Mouse (Mus musculus): ENCODE results near the gene Hmx1.

Gene Hmx1

GRCm38 (mm10) chr5:35388491-35389111 lies at the start of gene Hmx1:
Gene Hmx1, plus strand, starts transcription at chr5:35389108.
- peak; percentile 89 for DNase-seq (ENCODE audit: low spot score)

GRCm38 (mm10) chr5:35345084-35345483 lies 43.8 kb upstream of the Hmx1 start:
- no peak for DNase-seq (ENCODE audit: low spot score)

- DNase-seq (ENCODE audit: low spot score), result peak; percentile 40
Observed at GRCm38 (mm10) chr5:35348794-35349193, 40.1 kb upstream of the Hmx1 start.

GRCm38 (mm10) chr5:35357544-35358440 lies 31.1 kb upstream of the Hmx1 start:
- no peak for DNase-seq (ENCODE audit: low spot score)

GRCm38 (mm10) chr5:35361570-35362284 lies 27.2 kb upstream of the Hmx1 start:
- peak; percentile 80 for DNase-seq (ENCODE audit: low spot score)

DNA sequence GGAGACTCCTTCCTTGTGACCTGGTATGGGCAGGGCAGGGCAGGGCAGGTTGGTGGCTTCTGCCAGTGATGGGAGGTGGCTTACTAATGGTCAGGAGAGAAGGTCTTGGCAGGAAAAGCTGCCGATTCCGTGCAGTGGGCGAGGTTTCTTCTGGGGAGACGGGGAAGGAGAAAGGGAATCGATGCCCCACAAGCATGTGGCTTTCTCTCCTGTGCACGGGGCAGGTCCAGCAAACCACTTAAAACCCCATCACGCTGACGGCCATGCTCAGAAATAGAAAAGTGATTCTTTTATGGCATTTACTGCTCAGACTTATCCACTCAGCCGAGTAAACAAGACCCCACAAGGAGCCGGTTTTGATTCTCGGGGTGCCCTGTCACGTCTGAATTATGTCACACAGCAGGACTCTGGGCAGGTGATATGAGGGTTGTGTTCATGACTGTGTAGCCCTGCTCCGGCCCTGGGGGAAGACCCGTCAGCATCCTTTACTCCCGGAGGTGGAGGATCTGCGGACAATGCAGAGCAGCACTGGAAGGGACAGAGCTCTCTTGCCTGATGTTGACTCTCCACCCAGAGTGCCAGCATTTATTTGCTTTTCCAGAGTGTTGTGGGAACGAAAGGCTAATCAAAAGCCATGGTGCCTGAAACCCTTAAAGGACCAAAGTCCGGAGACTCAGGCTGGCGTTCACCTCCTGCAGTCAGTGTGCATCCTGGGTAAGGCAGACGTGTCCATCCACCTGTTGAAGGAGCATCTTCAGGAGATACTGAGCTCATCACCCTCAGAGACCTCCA lies 22.5 kb upstream of the Hmx1 start:
- no peak for DNase-seq (ENCODE audit: low spot score)

GRCm38 (mm10) chr5:35368916-35369315 lies 20.0 kb upstream of the Hmx1 start:
- DNase-seq (ENCODE audit: low spot score), result no peak

DNA sequence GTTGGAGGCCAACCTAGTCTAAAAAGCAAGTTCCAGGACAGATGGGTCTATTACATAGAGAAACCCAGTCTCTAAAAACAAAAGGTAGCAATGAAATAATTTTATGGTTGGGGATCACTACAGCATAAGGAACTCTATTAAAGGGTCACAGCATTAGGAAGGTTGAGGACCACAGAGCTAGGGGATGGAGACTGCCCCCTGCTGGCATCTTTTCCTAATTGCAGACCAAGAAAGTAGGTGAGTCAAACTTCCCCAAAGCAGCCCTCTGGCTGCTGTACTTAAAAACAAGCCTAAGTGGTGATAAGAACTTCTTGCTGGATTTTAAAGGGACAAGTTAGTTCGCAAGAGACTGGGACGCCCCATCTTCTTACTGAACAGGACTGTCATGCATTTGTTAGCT lies 9.8 kb upstream of the Hmx1 start:
- no peak for DNase-seq (ENCODE audit: low spot score)

DNA sequence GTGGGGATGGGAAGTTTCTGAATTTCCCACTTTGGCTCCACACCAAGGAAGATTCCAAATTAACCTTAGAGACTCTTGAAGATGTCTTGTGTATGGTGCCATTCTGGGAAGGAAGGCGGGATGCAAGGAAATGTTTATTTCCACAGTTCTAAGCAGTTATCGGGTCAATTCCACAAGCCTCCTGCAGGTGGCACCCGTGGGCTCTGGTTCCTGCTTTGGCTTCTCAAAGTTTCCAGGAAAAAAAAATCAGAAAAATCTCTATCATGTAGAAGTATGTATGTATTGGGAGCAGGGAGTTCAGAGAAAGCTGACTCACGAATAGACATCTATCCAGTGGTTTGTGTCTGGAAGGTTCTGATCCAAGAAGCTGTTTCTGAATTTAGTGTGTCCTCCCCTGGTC lies 9.1 kb upstream of the Hmx1 start:
- no peak for DNase-seq (ENCODE audit: low spot score)

- DNase-seq (ENCODE audit: low spot score), result no peak
Observed at GRCm38 (mm10) chr5:35387834-35388490, 946 bp upstream of the Hmx1 start.

GRCm38 (mm10) chr5:35389441-35389840 lies 533 bp downstream of the Hmx1 start:
- DNase-seq (ENCODE audit: low spot score), result no peak

- no peak for DNase-seq (ENCODE audit: low spot score)
Observed at GRCm38 (mm10) chr5:35389915-35390314, 1.0 kb downstream of the Hmx1 start.

GRCm38 (mm10) chr5:35390848-35391655 lies 2.1 kb downstream of the Hmx1 start:
- no peak for DNase-seq (ENCODE audit: low spot score)

- DNase-seq (ENCODE audit: low spot score), result peak; percentile 42
Observed at GRCm38 (mm10) chr5:35391656-35392333, 2.9 kb downstream of the Hmx1 start.

- DNase-seq (ENCODE audit: low spot score), result no peak
Observed at GRCm38 (mm10) chr5:35392334-35392695, 3.4 kb downstream of the Hmx1 start.

GRCm38 (mm10) chr5:35395566-35396440 lies 6.9 kb downstream of the Hmx1 start:
- DNase-seq (ENCODE audit: low spot score), result no peak

GRCm38 (mm10) chr5:35396976-35397641 lies 8.2 kb downstream of the Hmx1 start:
- peak; percentile 16 for DNase-seq (ENCODE audit: low spot score)

GRCm38 (mm10) chr5:35397642-35398309 lies 8.9 kb downstream of the Hmx1 start:
- DNase-seq (ENCODE audit: low spot score), result peak; percentile 42
